Mouse (Mus musculus) MEL (cell line): ENCODE data around the gene Cxcl10. TPM values are rescaled to one million over a fixed set of nuclear protein-coding genes. Genes with fewer than 3 reads are reported as not detected.

Source experiments
- DNase-seq: peaks from one replicate; pipeline ENCODE4 v3.0.0; 2011; ENCODE audit warnings: low read depth, low spot score
- H3K27ac ChIP-seq: 2 replicates; pipeline ENCODE4 v1.5.1; 2012; ENCODE audit warnings: low read depth, mild to moderate bottlenecking, control low read depth, low read length, moderate library complexity; ENCODE audit not compliant: control insufficient read depth
- H3K27me3 ChIP-seq, 2 experiments: fragments of 150-350 bp in 1 of 2; sonication (generic) in 1 of 2; 2 replicates each; pipeline ENCODE4 v1.6.1; 2012; ENCODE audit warnings: low read length in 2 of 2, mild to moderate bottlenecking in 2 of 2, improper control_type of control experiment in 1 of 2, moderate library complexity in 1 of 2; ENCODE audit not compliant: insufficient read depth in 2 of 2, control insufficient read depth in 1 of 2
- H3K36me3 ChIP-seq, 2 experiments: 2 replicates each; pipeline ENCODE4 v1.6.1; 2012 to 2014; ENCODE audit warnings: low read length in 2 of 2, improper control_type of control experiment in 1 of 2, inconsistent platforms in 1 of 2, mild to moderate bottlenecking in 1 of 2; ENCODE audit not compliant: insufficient read depth in 2 of 2, control insufficient read depth in 1 of 2
- H3K4me1 ChIP-seq, 2 experiments: fragments of 150-350 bp in 1 of 2; sonication (generic) in 1 of 2; 2 replicates each; pipeline ENCODE4 v1.6.1; 2012; ENCODE audit warnings: low read length in 2 of 2, improper control_type of control experiment in 1 of 2, mild to moderate bottlenecking in 1 of 2; ENCODE audit not compliant: insufficient read depth in 2 of 2, control insufficient read depth in 1 of 2
- H3K4me3 ChIP-seq, 2 experiments: fragments of 150-350 bp in 1 of 2; sonication (generic) in 1 of 2; 2 replicates each; pipeline ENCODE4 v1.5.1; 2012; ENCODE audit warnings: low read depth in 2 of 2, low read length in 2 of 2, mild to moderate bottlenecking in 2 of 2, moderate library complexity in 2 of 2, control low read depth in 1 of 2, improper control_type of control experiment in 1 of 2; ENCODE audit not compliant: control insufficient read depth in 1 of 2, insufficient read depth in 1 of 2
- H3K79me2 ChIP-seq: 2 replicates; pipeline ENCODE4 v1.6.1; 2012; ENCODE audit warnings: mild to moderate bottlenecking, low read length, moderate library complexity; ENCODE audit not compliant: control insufficient read depth, poor library complexity, insufficient read depth
- H3K9ac ChIP-seq: 2 replicates; pipeline ENCODE4 v1.6.1; 2012; ENCODE audit warnings: low read depth, mild to moderate bottlenecking, control low read depth, low read length, moderate library complexity; ENCODE audit not compliant: control insufficient read depth, poor library complexity, severe bottlenecking
- H3K9me3 ChIP-seq: fragments of 150-350 bp; sonication (generic); replicated peaks from 2 replicates; pipeline ENCODE4 v1.6.1; 2012; ENCODE audit warnings: mild to moderate bottlenecking, low read length, improper control_type of control experiment, moderate library complexity; ENCODE audit not compliant: insufficient read depth
- CTCF ChIP-seq, 3 experiments: IDR thresholded peaks in 2 of 3; conservative IDR thresholded peaks in 1 of 3; 2 replicates each; pipeline ENCODE4 v1.5.1; 2011 to 2012; ENCODE audit warnings: low read length in 3 of 3, low read depth in 2 of 3, mild to moderate bottlenecking in 2 of 3, improper control_type of control experiment in 1 of 3, inconsistent platforms in 1 of 3, mixed read lengths in 1 of 3, moderate library complexity in 1 of 3; ENCODE audit not compliant: control insufficient read depth in 1 of 3, insufficient read depth in 1 of 3, poor library complexity in 1 of 3, severe bottlenecking in 1 of 3
- E2F4 ChIP-seq: IDR thresholded peaks from 2 replicates; pipeline ENCODE4 v1.6.1; 2011; ENCODE audit warnings: low read depth, low read length, improper control_type of control experiment, borderline replicate concordance
- ELF1 ChIP-seq: IDR thresholded peaks from 2 replicates; pipeline ENCODE4 v1.6.1; 2014; ENCODE audit warnings: low read depth, mild to moderate bottlenecking, inconsistent platforms, low read length, improper control_type of control experiment, moderate library complexity
- GATA1 ChIP-seq: IDR thresholded peaks from 2 replicates; pipeline ENCODE4 v1.6.1; 2011; ENCODE audit warnings: low read depth, low read length, improper control_type of control experiment
- JUND ChIP-seq: IDR thresholded peaks from 2 replicates; pipeline ENCODE4 v1.6.1; 2011; ENCODE audit warnings: low read depth, mild to moderate bottlenecking, improper control_type of control experiment, low read length
- KAT2A ChIP-seq: conservative IDR thresholded peaks from 2 replicates; pipeline ENCODE4 v1.6.1; 2012; ENCODE audit warnings: low read depth, low read length, improper control_type of control experiment, inconsistent platforms
- MAX ChIP-seq: IDR thresholded peaks from 2 replicates; pipeline ENCODE4 v1.6.1; 2011; ENCODE audit warnings: low read length, improper control_type of control experiment
- NELFE ChIP-seq: IDR thresholded peaks from 2 replicates; pipeline ENCODE4 v1.6.1; 2011; ENCODE audit warnings: low read depth, low read length, improper control_type of control experiment
- POLR2AphosphoS2 ChIP-seq: IDR thresholded peaks from 2 replicates; pipeline ENCODE4 v1.6.1; 2011; ENCODE audit warnings: low read length, improper control_type of control experiment
- POLR2AphosphoS5 ChIP-seq: IDR thresholded peaks from 2 replicates; pipeline ENCODE4 v1.6.1; 2012; ENCODE audit warnings: low read depth, borderline replicate concordance, mild to moderate bottlenecking, inconsistent platforms, low read length, moderate library complexity, mixed read lengths
- SIN3A ChIP-seq: IDR thresholded peaks from 2 replicates; pipeline ENCODE4 v1.6.1; 2012; ENCODE audit warnings: low read length, improper control_type of control experiment, inconsistent platforms
- USF1 ChIP-seq: IDR thresholded peaks from 2 replicates; pipeline ENCODE4 v1.6.1; 2014; ENCODE audit warnings: low read depth, mild to moderate bottlenecking, inconsistent platforms, low read length, improper control_type of control experiment, moderate library complexity
- USF2 ChIP-seq, 2 experiments: IDR thresholded peaks; 2 replicates each; pipeline ENCODE4 v1.6.1; 2011 to 2012; ENCODE audit warnings: improper control_type of control experiment in 2 of 2, low read length in 2 of 2, borderline replicate concordance in 1 of 2, inconsistent platforms in 1 of 2, low read depth in 1 of 2, mild to moderate bottlenecking in 1 of 2; ENCODE audit not compliant: insufficient read depth in 1 of 2
- ZNF384 ChIP-seq: IDR thresholded peaks from 2 replicates; pipeline ENCODE4 v1.6.1; 2012; ENCODE audit warnings: low read depth, mild to moderate bottlenecking, inconsistent platforms, low read length, improper control_type of control experiment
- polyA plus RNA-seq, 2 experiments: library from polyadenylated mRNA; stranded (reverse) in 1 of 2; unstranded in 1 of 2; fragments of >175 nt in 1 of 2; fragments of >200 nt in 1 of 2; gene quantifications; 2 replicates each; pipeline versions ENCODE4 v1.2.1 to v1.2.4; 2012; ENCODE audit warnings: low replicate concordance in 2 of 2, low read depth in 1 of 2; ENCODE audit not compliant: insufficient read length in 2 of 2, insufficient read depth in 1 of 2, missing spikeins in 1 of 2
- total RNA-seq: library from RNA; depleted of rRNA; stranded (reverse); fragments of 300-350 nt; gene quantifications from 2 replicates; pipeline ENCODE4 v1.2.3, GENCODE M21; 2012

The Cxcl10 gene
- total and polyA plus RNA-seq, 3 experiments, result 0.11 TPM; not detected in 2

- peaks cover 0 to 8% of the 10 kb centered on the region in 2 experiments; a peak in 2 of 4 replicates for H3K4me1 ChIP-seq
- no peak for DNase-seq
These were observed 21.7 kb upstream of the Cxcl10 start for GRCm38 (mm10) chr5:92370392-92370791.

DNA sequence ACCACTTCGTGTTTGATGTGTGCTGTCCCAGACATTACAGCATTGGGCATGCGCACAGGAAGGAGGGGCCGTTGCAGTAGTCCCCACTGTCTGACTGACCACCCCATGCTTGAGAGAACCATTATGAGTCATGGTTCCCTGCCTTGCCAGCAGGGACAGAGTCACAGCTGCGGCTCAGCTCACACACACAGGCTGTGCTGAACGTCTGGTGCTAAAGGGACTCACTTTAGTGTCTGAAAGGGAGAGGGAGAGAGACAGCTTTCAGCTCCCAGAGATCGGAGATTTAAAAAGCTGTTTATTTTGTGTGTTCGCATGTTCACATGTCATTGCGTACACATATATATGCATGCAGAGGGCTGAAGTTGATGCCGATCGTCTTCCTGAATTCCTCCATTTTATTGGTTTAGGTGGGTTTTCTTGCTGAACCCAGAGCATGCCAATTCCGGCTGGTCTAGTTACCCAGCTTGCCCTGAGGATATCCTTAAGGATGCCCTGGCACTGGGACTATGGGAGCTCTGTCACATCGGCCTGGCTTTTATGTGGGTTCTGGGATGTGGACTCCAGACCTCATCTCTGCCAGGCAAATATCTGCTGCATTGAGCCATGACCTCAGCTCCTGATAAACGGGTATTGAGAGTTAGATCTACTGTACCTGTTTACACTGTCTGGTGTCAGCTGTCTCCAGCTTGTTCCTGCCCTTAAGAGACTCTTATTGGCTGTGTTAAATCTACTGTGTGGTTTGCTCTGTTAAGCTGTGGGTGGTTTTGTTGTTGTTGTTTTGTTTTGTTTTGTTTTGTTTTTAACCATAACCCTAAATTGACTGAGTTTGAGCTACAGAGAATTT lies 20.7 kb upstream of the Cxcl10 start:
- H3K9me3 ChIP-seq, result no peaks in the 10 kb centered on the region

More at GRCm38 (mm10) chr5:92370392-92370791, 21.7 kb upstream of the Cxcl10 start:
- Histone ChIP-seq H3K9me3 (no peaks in the 10 kb centered on the region), H3K4me3 (no peak overlapping the region), H3K79me2 (no peaks in the 10 kb centered on the region), H3K9ac (no peak overlapping the region), H3K27me3 (peaks cover 18 to 19% of the 10 kb centered on the region in 2 experiments), H3K36me3 (no peaks in the 10 kb centered on the region), H3K27ac (no peak overlapping the region)
- TF ChIP-seq JUND (no peak), SIN3A (no peak), E2F4 (no peak), NELFE (no peak), KAT2A (no peak), USF2 (IDR thresholded peaks at IDR 0.05; ENCODE audit: borderline replicate concordance in 1 of 2, insufficient read depth in 1 of 2, low read depth in 1 of 2, low read length in 2 of 2) (no peak), GATA1 (no peak), CTCF (IDR thresholded peaks at IDR 0.05 in 2 of 3, conservative IDR thresholded peaks at IDR 0.05 in 1 of 3; ENCODE audit: control insufficient read depth in 1 of 3, insufficient read depth in 1 of 3, low read depth in 2 of 3, low read length in 3 of 3, poor library complexity in 1 of 3, severe bottlenecking in 1 of 3) (no peak), POLR2AphosphoS2 (no peak)

GRCm38 (mm10) chr5:92368392-92368791 lies 19.7 kb upstream of the Cxcl10 start:
- H3K27me3 ChIP-seq, result peaks cover 18 to 28% of the 10 kb centered on the region in 2 experiments
- no peaks in the 10 kb centered on the region for H3K79me2 ChIP-seq
- no peaks in the 10 kb centered on the region for H3K4me1 ChIP-seq
- no peaks in the 10 kb centered on the region for H3K36me3 ChIP-seq
- H3K4me3 ChIP-seq, result no peak overlapping the region
- no peak for DNase-seq
- H3K9ac ChIP-seq, result no peak overlapping the region
- TF ChIP-seq ZNF384 (no peak), POLR2AphosphoS5 (no peak), MAX (no peak), USF1 (no peak)
- TF ChIP-seq, all 39 proteins: peak for 0
- H3K27ac ChIP-seq, result no peak overlapping the region
- H3K9me3 ChIP-seq, result no peaks in the 10 kb centered on the region

More for the DNA sequence above, 20.7 kb upstream of the Cxcl10 start:
- Histone ChIP-seq H3K27me3 (peaks cover 18 to 25% of the 10 kb centered on the region in 2 experiments), H3K27ac (no peak overlapping the region), H3K36me3 (no peaks in the 10 kb centered on the region), H3K4me3 (no peak overlapping the region), H3K4me1 (no peaks in the 10 kb centered on the region), H3K9ac (no peak overlapping the region), H3K79me2 (no peaks in the 10 kb centered on the region)
- no peak for TF ChIP-seq ELF1
- no peak for DNase-seq
